Mouse (Mus musculus) megakaryocyte progenitor cell, adult 5-6 weeks (primary cell): ENCODE data around the gene Sar1b. TPM values are rescaled to one million over a fixed set of nuclear protein-coding genes. Genes with fewer than 3 reads are reported as not detected.
"Not testable (repeated sequence)": the region's sequence is repeated elsewhere in the genome, so short reads cannot be mapped to it uniquely, and the experiment has no call there.

Experiments used
- ATAC-seq: replicated peaks from 2 replicates; pipeline ENCODE4 v1.8.0; 2016; ENCODE audit warnings: mild to moderate bottlenecking, moderate TSS enrichment, inconsistent platforms; ENCODE audit not compliant: poor library complexity
- total RNA-seq, 2 experiments: library from RNA; stranded (forward) in 1 of 2; stranded (reverse) in 1 of 2; fragments of 157-497, 149-512 nt in 1 of 2; fragments of 200-1000 nt in 1 of 2; gene quantifications; 2 replicates each; pipeline versions ENCODE4 v1.2.3 to v1.2.4; 2015 to 2017

The Sar1b gene
- total RNA-seq, 2 experiments from 2014 or later: 74.4 to 123 TPM

DNA sequence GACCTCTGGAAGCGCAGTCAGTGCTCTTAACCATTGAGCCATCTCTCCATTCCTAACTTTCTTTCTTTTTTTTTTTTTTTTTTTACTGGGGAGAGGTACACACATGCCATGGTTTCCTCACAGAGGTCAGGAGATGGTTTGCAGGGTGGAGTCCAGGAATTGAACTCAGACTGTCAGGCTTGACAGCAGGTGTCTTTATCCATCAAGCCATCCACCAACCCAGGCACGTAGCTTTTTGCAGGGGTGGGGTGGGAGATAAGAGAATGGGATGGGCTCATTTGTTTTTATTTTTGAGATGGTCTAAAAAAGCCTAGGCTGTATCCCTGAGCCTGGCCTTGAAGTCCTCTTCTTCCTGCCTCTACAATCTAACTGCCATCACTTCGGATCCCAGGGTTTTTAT lies 12.0 kb downstream of the Sar1b start:
- 0 out of 2 replicates have a peak, but pooled peaks have one; percentile 11 for ATAC-seq

GRCm38 (mm10) chr11:51777478-51777877 lies 14.0 kb downstream of the Sar1b start:
- no peak for ATAC-seq

DNA sequence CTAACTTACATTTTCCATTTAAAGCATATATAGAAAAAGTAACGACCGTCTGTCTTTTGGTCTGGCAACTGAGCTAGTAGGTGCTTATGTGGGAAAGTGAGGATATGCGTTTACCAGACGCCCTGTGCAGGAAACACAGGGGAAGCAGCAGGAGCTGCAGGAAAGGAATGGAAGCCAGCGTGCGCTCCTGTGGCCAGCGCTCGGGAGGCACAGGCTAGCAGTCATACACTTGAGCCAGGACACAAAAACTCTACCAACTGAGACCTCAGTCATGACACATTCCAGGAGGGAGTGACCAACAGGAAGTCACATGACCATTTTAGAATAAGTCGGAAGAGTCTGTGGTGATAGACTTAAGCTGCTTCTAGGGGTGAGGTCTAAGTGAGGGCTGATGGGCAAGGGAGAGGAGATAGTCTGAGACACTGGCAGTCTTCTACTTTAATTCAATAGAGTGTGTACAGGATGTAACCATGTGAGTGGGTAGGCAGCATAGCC lies 17.3 kb downstream of the Sar1b start:
- no peak for ATAC-seq

DNA sequence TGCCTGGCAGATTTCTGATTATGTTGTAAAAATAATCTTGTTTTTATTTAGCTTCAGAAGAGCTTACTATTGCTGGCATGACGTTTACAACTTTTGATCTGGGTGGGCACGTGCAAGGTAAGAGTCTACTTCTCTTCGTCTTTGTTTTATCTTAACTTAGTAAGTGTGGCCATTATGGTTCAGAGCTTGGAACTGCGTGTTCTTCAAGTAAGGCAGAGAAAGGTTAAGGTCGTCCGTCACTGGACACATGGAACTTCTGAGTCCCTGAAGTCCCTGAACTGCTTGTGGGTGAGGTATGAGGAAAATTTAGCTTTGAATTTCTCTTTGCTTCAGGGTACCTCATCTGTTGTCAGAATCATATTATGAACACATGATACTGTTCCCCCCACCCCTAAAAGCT lies 19.2 kb downstream of the Sar1b start:
- no peak for ATAC-seq

DNA sequence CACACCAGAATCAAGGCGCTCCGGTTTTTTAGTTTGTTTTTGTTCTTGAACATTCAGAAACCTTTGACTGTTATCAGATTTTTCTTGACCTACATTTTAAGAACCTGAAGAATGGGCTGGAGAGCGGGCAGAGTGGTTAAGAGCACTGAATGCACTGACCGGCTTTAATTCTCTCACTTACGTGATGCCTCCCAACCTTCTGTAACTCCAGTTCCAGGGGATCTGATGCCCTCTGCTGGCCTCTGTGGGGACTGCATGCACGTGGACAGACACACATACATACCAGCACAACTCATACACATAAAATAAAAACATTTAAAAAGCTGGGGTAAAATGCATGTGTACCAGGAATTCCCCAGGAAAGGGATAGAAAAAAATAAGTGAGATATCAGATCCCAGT lies 22.4 kb downstream of the Sar1b start:
- peak; percentile 69 for ATAC-seq

GRCm38 (mm10) chr11:51789735-51790134 lies 26.2 kb downstream of the Sar1b start:
- not testable (repeated sequence) for ATAC-seq

- no peak for ATAC-seq
Measured at GRCm38 (mm10) chr11:51790662-51791061, 27.2 kb downstream of the Sar1b start.

DNA sequence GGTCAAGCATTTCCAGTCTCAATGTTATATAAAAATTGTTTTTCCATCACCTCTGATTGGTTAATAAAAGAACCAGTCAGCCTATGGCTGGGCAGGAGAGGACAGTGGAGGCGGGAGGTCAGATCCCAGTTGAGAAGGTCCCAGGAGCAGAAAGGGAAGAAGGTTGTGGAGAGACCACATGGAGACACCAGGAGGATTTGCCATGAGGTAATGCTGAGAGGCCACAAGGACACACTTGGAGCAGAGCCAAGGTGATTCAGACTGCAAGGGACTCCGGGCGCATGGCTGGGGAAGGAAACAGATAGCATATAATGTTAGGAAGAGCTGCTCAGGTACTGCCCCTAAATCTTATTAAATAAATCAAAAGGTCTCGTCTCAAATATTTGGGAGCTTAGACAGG lies 32.8 kb downstream of the Sar1b start:
- ATAC-seq: no peak

- ATAC-seq: 0 out of 2 replicates have a peak, but pooled peaks have one; percentile 29
Measured at GRCm38 (mm10) chr11:51800634-51801325, 37.3 kb downstream of the Sar1b start.

DNA sequence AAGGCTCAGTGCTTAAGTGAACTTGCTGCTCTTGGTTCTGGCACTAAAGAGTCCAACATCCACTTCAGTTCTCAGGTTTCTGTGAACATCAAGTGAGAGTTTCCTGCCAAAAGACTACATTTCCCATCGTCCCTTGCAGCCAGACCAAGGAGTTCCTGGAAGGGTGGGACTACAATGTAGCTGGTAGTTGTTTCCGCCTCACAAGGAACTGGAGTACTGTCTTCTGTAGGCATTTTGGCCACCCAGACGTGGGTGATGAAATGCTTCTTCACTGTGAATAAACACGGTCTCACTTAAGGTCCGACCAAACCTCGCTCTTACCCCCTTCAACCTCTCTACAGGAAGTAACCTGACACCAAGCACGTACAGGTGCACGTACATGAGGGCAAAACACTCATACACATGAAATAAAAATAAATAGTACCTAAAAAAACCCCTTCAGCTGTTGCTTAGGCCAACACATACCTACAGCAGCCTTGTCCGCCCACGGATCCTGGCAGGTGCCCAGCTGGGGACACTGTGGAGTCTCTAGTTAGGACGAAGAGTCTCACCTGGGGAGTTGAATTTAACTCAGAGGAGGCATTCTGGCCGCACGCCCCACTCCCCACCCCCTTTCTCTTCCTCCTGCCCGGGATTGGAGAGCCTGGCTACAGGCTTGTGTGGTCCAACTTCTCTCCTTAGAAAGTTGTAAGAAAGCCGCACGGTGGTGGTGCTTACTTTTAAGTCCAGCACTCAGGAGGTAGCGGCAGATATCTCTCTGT lies 41.9 kb downstream of the Sar1b start:
- peak; percentile 95 for ATAC-seq

GRCm38 (mm10) chr11:51807108-51807879 lies 43.8 kb downstream of the Sar1b start:
- no peak for ATAC-seq

- peak; percentile 81 for ATAC-seq
Measured at GRCm38 (mm10) chr11:51809632-51810224, 46.2 kb downstream of the Sar1b start.

DNA sequence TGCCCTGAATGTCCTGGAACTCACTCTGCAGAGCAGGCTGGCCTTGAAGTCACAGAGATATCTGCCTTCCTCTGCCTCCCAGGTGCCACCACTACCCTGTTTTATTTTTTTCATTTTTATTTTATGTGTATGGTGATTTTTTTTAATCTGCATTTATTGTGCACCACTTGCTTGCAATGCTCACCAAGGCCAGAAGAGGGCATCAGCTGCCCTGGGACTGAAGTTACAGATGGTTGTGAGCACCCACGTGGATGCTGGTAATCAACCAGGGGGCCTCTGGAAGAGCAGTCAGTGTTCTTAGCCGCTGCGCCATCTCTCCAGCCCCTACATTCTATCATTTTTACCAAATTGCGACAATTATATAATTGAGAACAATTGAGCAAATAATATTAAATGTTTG lies 47.7 kb downstream of the Sar1b start:
- no peak for ATAC-seq

DNA sequence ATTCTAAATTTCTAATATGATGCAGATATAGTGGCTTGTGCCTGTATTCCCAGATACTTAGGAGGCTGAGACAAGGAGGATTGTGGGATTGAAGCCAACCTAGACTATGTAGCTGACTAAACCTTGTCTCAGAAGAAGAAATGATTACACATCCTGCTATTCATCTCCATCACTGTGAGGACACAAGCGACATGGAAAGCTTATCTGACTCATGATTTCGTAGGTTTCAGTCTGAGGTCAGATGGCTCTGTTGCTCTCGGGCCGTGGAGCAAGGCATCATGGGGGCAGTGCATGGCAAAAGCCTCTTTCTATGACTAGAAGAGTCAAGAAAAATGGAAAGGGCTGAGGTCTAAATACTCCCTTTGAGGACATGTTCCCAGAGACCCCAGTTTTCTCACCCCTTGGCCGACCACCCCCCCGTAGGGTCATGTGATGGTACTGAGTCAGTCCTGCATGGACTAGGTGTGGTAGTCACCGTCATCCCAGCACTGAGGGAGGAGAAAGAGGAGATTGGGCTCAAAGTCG lies 48.6 kb downstream of the Sar1b start:
- no peak for ATAC-seq

DNA sequence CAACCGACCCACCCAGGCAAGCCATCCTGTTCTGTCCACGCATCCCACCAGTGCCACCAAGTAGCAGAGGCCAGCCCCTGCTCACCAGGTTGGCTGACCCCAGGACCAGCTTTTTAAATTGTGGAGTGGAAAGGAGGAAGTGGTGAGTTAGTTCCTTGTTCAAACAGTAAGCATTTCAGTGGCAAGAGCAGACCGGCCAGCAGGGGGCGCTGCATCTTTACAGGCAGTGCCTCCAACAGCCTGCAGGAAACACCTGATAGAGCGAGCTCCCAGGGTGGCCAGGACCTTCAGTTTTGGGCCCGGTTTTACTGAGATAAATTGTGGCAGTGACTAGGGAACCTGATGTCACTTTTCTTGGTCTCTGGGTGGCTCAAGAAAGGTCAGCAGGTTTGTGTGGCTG lies 54.3 kb downstream of the Sar1b start:
- ATAC-seq: peak; percentile 81

- ATAC-seq: no peak
Measured at GRCm38 (mm10) chr11:51818837-51819236, 55.4 kb downstream of the Sar1b start.

GRCm38 (mm10) chr11:51819964-51820363 lies 56.5 kb downstream of the Sar1b start:
- peak; percentile 53 for ATAC-seq

GRCm38 (mm10) chr11:51820861-51821260 lies 57.4 kb downstream of the Sar1b start:
- peak; percentile 60 for ATAC-seq

DNA sequence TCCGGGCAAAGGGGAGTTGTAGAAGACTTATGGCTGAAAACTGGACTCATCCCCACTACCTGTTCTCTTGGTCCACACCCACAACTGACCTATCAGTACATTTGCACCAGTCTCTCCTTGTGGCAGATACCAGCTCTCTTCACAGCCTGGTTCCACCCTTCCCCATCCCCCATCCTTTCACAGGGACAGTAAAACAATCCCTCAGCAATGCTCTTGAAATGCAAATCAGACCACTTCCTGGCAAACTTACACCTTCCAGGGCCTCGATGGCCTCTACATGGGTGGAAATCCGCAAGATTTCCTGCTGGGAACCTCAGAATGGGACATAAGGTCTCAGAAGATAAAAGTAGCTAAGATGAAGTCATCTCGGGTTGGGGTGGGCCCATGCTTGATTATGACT lies 59.2 kb downstream of the Sar1b start:
- no peak for ATAC-seq

GRCm38 (mm10) chr11:51823271-51823670 lies 59.8 kb downstream of the Sar1b start:
- no peak for ATAC-seq
